Mouse (Mus musculus) thymus, postnatal 36 days (tissue): Measurements from ENCODE around the gene Scaf11.
"Not testable (repeated sequence)": the region's sequence is repeated elsewhere in the genome, so short reads cannot be mapped to it uniquely, and the experiment has no call there.

Source experiments
- DNase-seq, 2 experiments: peaks; one replicate each; pipeline ENCODE4 v3.0.0; 2022; ENCODE audit warnings: mixed read lengths in 2 of 2

Scaf11 gene

GRCm38 (mm10) chr15:96460730-96461540, at the start of gene Scaf11:
TSS of gene Scaf11 (minus strand) at chr15:96460843.
- peak; percentile 95 to 96 for DNase-seq

GRCm38 (mm10) chr15:96507097-96507840, 46.6 kb upstream of the Scaf11 start:
- peak; percentile 51 to 52 for DNase-seq

- peak; percentile 30 to 69 for DNase-seq
Measured at GRCm38 (mm10) chr15:96497646-96498045, 37.0 kb upstream of the Scaf11 start.

GRCm38 (mm10) chr15:96494279-96494678, 33.6 kb upstream of the Scaf11 start:
- DNase-seq, result no peak

GRCm38 (mm10) chr15:96493573-96493972, 32.9 kb upstream of the Scaf11 start:
- DNase-seq, result no peak

GRCm38 (mm10) chr15:96492919-96493318, 32.3 kb upstream of the Scaf11 start:
- DNase-seq, result not testable (repeated sequence)

GRCm38 (mm10) chr15:96491861-96492641, 31.4 kb upstream of the Scaf11 start:
- no peak for DNase-seq

GRCm38 (mm10) chr15:96491421-96491820, 30.8 kb upstream of the Scaf11 start:
- DNase-seq, result no peak

GRCm38 (mm10) chr15:96490123-96490522, 29.5 kb upstream of the Scaf11 start:
- DNase-seq, result no peak

- DNase-seq, result no peak
Measured at GRCm38 (mm10) chr15:96488941-96489786, 28.5 kb upstream of the Scaf11 start.

GRCm38 (mm10) chr15:96487066-96487698, 26.5 kb upstream of the Scaf11 start:
- no peak for DNase-seq

GRCm38 (mm10) chr15:96480822-96481221, 20.2 kb upstream of the Scaf11 start:
- no peak for DNase-seq

GRCm38 (mm10) chr15:96478006-96478405, 17.4 kb upstream of the Scaf11 start:
- no peak for DNase-seq

- peak; percentile 80 to 89 for DNase-seq
Measured at GRCm38 (mm10) chr15:96476359-96476758, 15.7 kb upstream of the Scaf11 start.

GRCm38 (mm10) chr15:96475571-96475972, 14.9 kb upstream of the Scaf11 start:
- DNase-seq, result no peak

- DNase-seq, result no peak
Measured at GRCm38 (mm10) chr15:96474325-96474955, 13.8 kb upstream of the Scaf11 start.

GRCm38 (mm10) chr15:96473920-96474319, 13.3 kb upstream of the Scaf11 start:
- no peak for DNase-seq

- no peak for DNase-seq
Measured at GRCm38 (mm10) chr15:96468316-96468715, 7.7 kb upstream of the Scaf11 start.

- no peak for DNase-seq
Measured at GRCm38 (mm10) chr15:96467844-96468243, 7.2 kb upstream of the Scaf11 start.

GRCm38 (mm10) chr15:96466362-96466903, 5.8 kb upstream of the Scaf11 start:
- DNase-seq, result no peak

GRCm38 (mm10) chr15:96465076-96465475, 4.4 kb upstream of the Scaf11 start:
- no peak for DNase-seq
